In the genomic region with DNA sequence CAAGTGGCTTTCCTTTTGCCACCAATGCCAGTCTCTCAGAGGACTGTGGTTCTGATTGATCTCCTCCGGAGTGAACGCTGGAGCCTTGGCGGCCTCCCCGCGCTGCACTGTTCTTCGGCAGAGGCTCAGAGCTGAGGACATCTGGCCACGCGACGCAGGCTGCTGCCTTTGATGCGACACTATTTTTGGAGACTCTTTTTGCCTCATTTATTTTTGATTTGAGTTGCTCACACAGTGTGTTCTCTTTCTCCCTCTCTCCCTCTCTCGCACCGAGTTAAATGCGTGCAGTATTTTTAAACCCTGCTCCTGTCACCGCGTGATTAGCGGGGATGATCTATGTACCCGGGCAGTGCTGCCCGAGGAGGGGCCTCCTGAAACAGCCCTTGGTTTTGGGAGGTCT, we compare ENCODE assay signal across 13 mouse cellular contexts. TPM values are rescaled to one million over a fixed set of nuclear protein-coding genes. Genes with fewer than 3 reads are reported as not detected.
A peak's percentile ranks its signal among the peaks of the same experiment; 100 is the strongest.
DNase-seq lines count a peak whose midpoint lies in the region; ATAC-seq and TF ChIP-seq lines count a peak whose summit lies in the region.
"Had no signal": no experiment of that assay in that cellular context is flagged by ENCODE, and none has a peak within 500 bp of the region (broad histone marks: within the 10 kb centered on the region; RNA-seq: fewer than 3 reads in every experiment).

No protein-coding gene starts in this region.

- H3K4me2 ChIP-seq in hindbrain, embryonic 13.5 days: no peak overlapping the region
- no peak overlapping the region for H3K4me2 ChIP-seq in hindbrain, embryonic 11.5 days (replicated peaks; ENCODE audit: low read depth, low read length)
- H3K4me2 ChIP-seq in neural tube, embryonic 15.5 days: no peak overlapping the region
- no peak overlapping the region for H3K4me2 ChIP-seq in lung, postnatal 0 days (replicated peaks; ENCODE audit: low read depth, low read length)
- H3K4me2 ChIP-seq: embryonic facial prominence, embryonic 13.5 days; limb, embryonic 15.5 days; lung, embryonic 15.5 days had no signal

- peaks cover 30% of the 10 kb centered on the region for H3K4me1 ChIP-seq in hindbrain, embryonic 13.5 days (replicated peaks)
- H3K4me1 ChIP-seq in hindbrain, embryonic 11.5 days (replicated peaks; ENCODE audit: control insufficient read depth, insufficient read depth, low read length): no peaks in the 10 kb centered on the region
- peaks cover 17% of the 10 kb centered on the region for H3K4me1 ChIP-seq in neural tube, embryonic 15.5 days
- H3K4me1 ChIP-seq in lung, postnatal 0 days (ENCODE audit: insufficient read depth, low read depth, low read length): no peaks in the 10 kb centered on the region
- H3K4me1 ChIP-seq: embryonic facial prominence, embryonic 13.5 days; limb, embryonic 15.5 days; lung, embryonic 15.5 days had no signal

- no peak for TF ChIP-seq EP300 in lung, postnatal 0 days (IDR thresholded peaks at IDR 0.05)

- H3K4me3 ChIP-seq in hindbrain, embryonic 13.5 days: no peak overlapping the region
- no peak overlapping the region for H3K4me3 ChIP-seq in hindbrain, embryonic 11.5 days (ENCODE audit: low read depth, low read length)
- H3K4me3 ChIP-seq in neural tube, embryonic 15.5 days (replicated peaks): no peak overlapping the region
- H3K4me3 ChIP-seq in lung, postnatal 0 days (ENCODE audit: low read depth, low read length): no peak overlapping the region
- H3K4me3 ChIP-seq: embryonic facial prominence, embryonic 13.5 days; limb, embryonic 15.5 days; lung, embryonic 15.5 days had no signal

- peak overlapping the region; percentile 66 for H3K27ac ChIP-seq in hindbrain, embryonic 13.5 days
- H3K27ac ChIP-seq in hindbrain, embryonic 11.5 days (ENCODE audit: low read depth, low read length): no peak overlapping the region
- peak overlapping the region; percentile 43 for H3K27ac ChIP-seq in neural tube, embryonic 15.5 days (replicated peaks)
- no peak overlapping the region for H3K27ac ChIP-seq in lung, postnatal 0 days (ENCODE audit: low read length)
- H3K27ac ChIP-seq: embryonic facial prominence, embryonic 13.5 days; limb, embryonic 15.5 days; lung, embryonic 15.5 days had no signal

- no peak for TF ChIP-seq POLR2A in brain, embryonic 14.5 days (IDR thresholded peaks at IDR 0.05; ENCODE audit: borderline replicate concordance, extremely low read depth, insufficient read depth, insufficient read length, poor library complexity, severe bottlenecking)

- no peaks in the 10 kb centered on the region for H3K36me3 ChIP-seq in hindbrain, embryonic 13.5 days
- H3K36me3 ChIP-seq in hindbrain, embryonic 11.5 days (ENCODE audit: control insufficient read depth, insufficient read depth, low read length): no peaks in the 10 kb centered on the region
- H3K36me3 ChIP-seq in neural tube, embryonic 15.5 days: no peaks in the 10 kb centered on the region
- H3K36me3 ChIP-seq in lung, postnatal 0 days (ENCODE audit: insufficient read depth, low read length): no peaks in the 10 kb centered on the region
- H3K36me3 ChIP-seq: embryonic facial prominence, embryonic 13.5 days; limb, embryonic 15.5 days; lung, embryonic 15.5 days had no signal

- TF ChIP-seq CTCF in brain, embryonic 14.5 days (IDR thresholded peaks at IDR 0.05; ENCODE audit: borderline replicate concordance, extremely low read depth, insufficient read depth, insufficient read length): no peak
- no peak for TF ChIP-seq CTCF in lung, postnatal 0 days (IDR thresholded peaks at IDR 0.05)

- WGBS in hindbrain, embryonic 13.5 days: 73% methylated on average over 18 of the region's 18 CpGs
- WGBS in hindbrain, embryonic 11.5 days: 89% methylated on average over 18 of the region's 18 CpGs
- WGBS in neural tube, embryonic 15.5 days: 50% methylated on average over 18 of the region's 18 CpGs
- WGBS in lung, postnatal 0 days: 75% methylated on average over 18 of the region's 18 CpGs

- no peaks in the 10 kb centered on the region for H3K27me3 ChIP-seq in hindbrain, embryonic 13.5 days
- no peaks in the 10 kb centered on the region for H3K27me3 ChIP-seq in hindbrain, embryonic 11.5 days (ENCODE audit: control insufficient read depth, insufficient read depth, low read length)
- H3K27me3 ChIP-seq in neural tube, embryonic 15.5 days (replicated peaks): no peaks in the 10 kb centered on the region
- H3K27me3 ChIP-seq in lung, postnatal 0 days (replicated peaks; ENCODE audit: insufficient read depth, low read length): no peaks in the 10 kb centered on the region
- H3K27me3 ChIP-seq: embryonic facial prominence, embryonic 13.5 days; limb, embryonic 15.5 days; lung, embryonic 15.5 days had no signal

- no peak for ATAC-seq in hindbrain, embryonic 13.5 days (ENCODE audit: low FRiP score)
- no peak for ATAC-seq in hindbrain, embryonic 11.5 days (ENCODE audit: low FRiP score)
- ATAC-seq in neural tube, embryonic 15.5 days (ENCODE audit: low FRiP score): no peak
- no peak for ATAC-seq in lung, postnatal 0 days

- no peak for DNase-seq in hindbrain, embryonic 11.5 days (ENCODE audit: low spot score)
- DNase-seq in brain, embryonic 14.5 days (ENCODE audit: low read depth): peak; percentile 21
- DNase-seq in frontal cortex, adult 2 months (ENCODE audit: extremely low spot score in 1 of 2, low spot score in 1 of 2): peak; percentile 75 to 86
- no peak for DNase-seq in lung, postnatal 0 days (ENCODE audit: low spot score)
- no peak for DNase-seq in embryo, embryonic 11 days
- no peak for DNase-seq in urinary bladder, postnatal 25 days (ENCODE audit: low spot score)
- DNase-seq: cerebellum, postnatal 14 days; kidney, postnatal 36 days had no signal

- 0 out of 2 replicates have a peak overlapping the region, but pooled peaks have one; percentile 19 for H3K9ac ChIP-seq in hindbrain, embryonic 13.5 days
- no peak overlapping the region for H3K9ac ChIP-seq in hindbrain, embryonic 11.5 days (ENCODE audit: low read depth, low read length)
- 0 out of 2 replicates have a peak overlapping the region, but pooled peaks have one; percentile 6 for H3K9ac ChIP-seq in neural tube, embryonic 15.5 days (replicated peaks)
- H3K9ac ChIP-seq in lung, postnatal 0 days (replicated peaks; ENCODE audit: low read depth): no peak overlapping the region
- H3K9ac ChIP-seq: embryonic facial prominence, embryonic 13.5 days; limb, embryonic 15.5 days; lung, embryonic 15.5 days had no signal

- no peaks in the 10 kb centered on the region for H3K9me3 ChIP-seq in hindbrain, embryonic 13.5 days
- no peaks in the 10 kb centered on the region for H3K9me3 ChIP-seq in hindbrain, embryonic 11.5 days (ENCODE audit: control insufficient read depth, low read length)
- no peaks in the 10 kb centered on the region for H3K9me3 ChIP-seq in neural tube, embryonic 15.5 days (replicated peaks)
- H3K9me3 ChIP-seq in lung, postnatal 0 days (ENCODE audit: low read length): no peaks in the 10 kb centered on the region
- H3K9me3 ChIP-seq: embryonic facial prominence, embryonic 13.5 days; limb, embryonic 15.5 days; lung, embryonic 15.5 days had no signal

RNA-seq across cellular contexts. Expression of gene Nphp4, which starts 19.9 kb away (rescaled TPM):
- 5.3 and 6.6 TPM in 2 replicates for polyA plus RNA-seq in hindbrain, embryonic 13.5 days (2015; fragmentation: Nextera tagmentation; extraction: Ambion mirVana)
- 3.5 and 4.2 TPM in 2 replicates for polyA plus RNA-seq in hindbrain, embryonic 11.5 days (2014; fragmentation: Nextera tagmentation; extraction: Ambion mirVana)
- 7.9 and 10.0 TPM in 2 replicates for polyA plus RNA-seq in brain, embryonic 14.5 days (2012; rRNA removed)
- 13.6 and 13.8 TPM in 2 replicates for polyA plus RNA-seq in frontal cortex, adult 2 months (2012; rRNA removed)
- 4.9 and 5.4 TPM in 2 replicates for polyA plus RNA-seq in neural tube, embryonic 15.5 days (2015; fragmentation: Nextera tagmentation; extraction: Ambion mirVana)
- polyA plus RNA-seq in lung, postnatal 0 days (2015; fragmentation: Nextera tagmentation; extraction: Ambion mirVana): 0.75 and 0.95 TPM in 2 replicates

RNA-seq across cellular contexts. Expression of gene Kcnab2, which starts 21.1 kb away (rescaled TPM):
- 21.3 and 26.2 TPM in 2 replicates for polyA plus RNA-seq in hindbrain, embryonic 13.5 days (2015; fragmentation: Nextera tagmentation; extraction: Ambion mirVana)
- 9.2 and 11.1 TPM in 2 replicates for polyA plus RNA-seq in hindbrain, embryonic 11.5 days (2014; fragmentation: Nextera tagmentation; extraction: Ambion mirVana)
- polyA plus RNA-seq in brain, embryonic 14.5 days (2012; rRNA removed): 8.5 and 15.5 TPM in 2 replicates
- 192 and 194 TPM in 2 replicates for polyA plus RNA-seq in frontal cortex, adult 2 months (2012; rRNA removed)
- polyA plus RNA-seq in neural tube, embryonic 15.5 days (2015; fragmentation: Nextera tagmentation; extraction: Ambion mirVana): 37.1 and 50.5 TPM in 2 replicates
- polyA plus RNA-seq in lung, postnatal 0 days (2015; fragmentation: Nextera tagmentation; extraction: Ambion mirVana): 2.6 and 2.9 TPM in 2 replicates

Comparison
In these comparisons a context has a peak if more than half of its experiments do, and no peak if none do; other contexts are left out.
1. H3K27ac ChIP-seq: peak in hindbrain, embryonic 13.5 days (single experiment) and neural tube, embryonic 15.5 days (single experiment); none in hindbrain, embryonic 11.5 days (single experiment) and lung, postnatal 0 days (single experiment).
2. H3K9ac ChIP-seq: peak in hindbrain, embryonic 13.5 days (single experiment) and neural tube, embryonic 15.5 days (single experiment); none in hindbrain, embryonic 11.5 days (single experiment) and lung, postnatal 0 days (single experiment).
3. DNase-seq: peak in brain, embryonic 14.5 days (single experiment) and frontal cortex, adult 2 months (2 of 2); none in hindbrain, embryonic 11.5 days (single experiment), lung, postnatal 0 days (single experiment), embryo, embryonic 11 days (single experiment) and urinary bladder, postnatal 25 days (single experiment).